Mouse (Mus musculus): ENCODE results near the gene Gsta2. TPM values are rescaled to one million over a fixed set of nuclear protein-coding genes. Genes with fewer than 3 reads are reported as not detected.
"Not testable (repeated sequence)": the region's sequence is repeated elsewhere in the genome, so short reads cannot be mapped to it uniquely, and the experiment has no call there.

Gene Gsta2
- polyA plus RNA-seq, 1 experiment from 2014 or later = not detected

GRCm38 (mm10) chr9:78348206-78349004, 7.2 kb downstream of the Gsta2 start:
- H3K9me3 ChIP-seq; H3K4me1 ChIP-seq (replicated peaks); H3K4me2 ChIP-seq; H3K27me3 ChIP-seq; H3K4me3 ChIP-seq (replicated peaks); H3K27ac ChIP-seq; H3K36me3 ChIP-seq; ATAC-seq (ENCODE audit: insufficient number of reproducible peaks, insufficient read depth, low FRiP score, low TSS enrichment, low read depth); H3K9ac ChIP-seq (replicated peaks): not testable (repeated sequence)
- 66% methylated on average over 6 of the region's 6 CpGs for WGBS

- no peak overlapping the region for H3K27ac ChIP-seq
- H3K36me3 ChIP-seq = no peaks in the 10 kb centered on the region
- no peak for ATAC-seq (ENCODE audit: insufficient number of reproducible peaks, insufficient read depth, low FRiP score, low TSS enrichment, low read depth)
- no peak overlapping the region for H3K9ac ChIP-seq (replicated peaks)
- no peaks in the 10 kb centered on the region for H3K4me1 ChIP-seq (replicated peaks)
- no peak overlapping the region for H3K4me2 ChIP-seq
- H3K4me3 ChIP-seq (replicated peaks) = no peak overlapping the region
- WGBS = 70% methylated on average over 3 of the region's 3 CpGs
- no peaks in the 10 kb centered on the region for H3K9me3 ChIP-seq
- H3K27me3 ChIP-seq = no peaks in the 10 kb centered on the region
These were observed 8.6 kb downstream of the Gsta2 start for GRCm38 (mm10) chr9:78347004-78347403.

GRCm38 (mm10) chr9:78345235-78345634, 10.4 kb downstream of the Gsta2 start:
- not testable (repeated sequence) for H3K4me2 ChIP-seq; H3K9me3 ChIP-seq; H3K4me3 ChIP-seq (replicated peaks); H3K27ac ChIP-seq; H3K27me3 ChIP-seq; H3K36me3 ChIP-seq; H3K9ac ChIP-seq (replicated peaks); H3K4me1 ChIP-seq (replicated peaks); ATAC-seq (ENCODE audit: insufficient number of reproducible peaks, insufficient read depth, low FRiP score, low TSS enrichment, low read depth)
- whole genome bisulfite sequencing = 36% methylated on average over 4 of the region's 4 CpGs

GRCm38 (mm10) chr9:78343055-78343454, 12.5 kb downstream of the Gsta2 start:
- not testable (repeated sequence) for H3K27ac ChIP-seq; ATAC-seq (ENCODE audit: insufficient number of reproducible peaks, insufficient read depth, low FRiP score, low TSS enrichment, low read depth)
- WGBS = 88% methylated on average over 9 of the region's 9 CpGs

GRCm38 (mm10) chr9:78342494-78342893, 13.1 kb downstream of the Gsta2 start:
- H3K9me3 ChIP-seq; H3K27me3 ChIP-seq; H3K4me1 ChIP-seq (replicated peaks); H3K27ac ChIP-seq; H3K9ac ChIP-seq (replicated peaks); ATAC-seq (ENCODE audit: insufficient number of reproducible peaks, insufficient read depth, low FRiP score, low TSS enrichment, low read depth); H3K4me3 ChIP-seq (replicated peaks); H3K4me2 ChIP-seq; H3K36me3 ChIP-seq: not testable (repeated sequence)
- 85% methylated on average over 4 of the region's 4 CpGs for WGBS

More at GRCm38 (mm10) chr9:78343055-78343454, 12.5 kb downstream of the Gsta2 start:
- not testable (repeated sequence) for H3K27me3 ChIP-seq; H3K36me3 ChIP-seq; H3K4me1 ChIP-seq (replicated peaks); H3K9ac ChIP-seq (replicated peaks); H3K4me3 ChIP-seq (replicated peaks); H3K9me3 ChIP-seq; H3K4me2 ChIP-seq

- H3K27me3 ChIP-seq; H3K4me1 ChIP-seq (replicated peaks); H3K9ac ChIP-seq (replicated peaks); H3K27ac ChIP-seq; H3K9me3 ChIP-seq; H3K4me2 ChIP-seq; H3K36me3 ChIP-seq; ATAC-seq (ENCODE audit: insufficient number of reproducible peaks, insufficient read depth, low FRiP score, low TSS enrichment, low read depth); H3K4me3 ChIP-seq (replicated peaks): not testable (repeated sequence)
- WGBS = 19% methylated on average over 8 of the region's 8 CpGs
These were observed 15.3 kb downstream of the Gsta2 start for GRCm38 (mm10) chr9:78340324-78340723.

GRCm38 (mm10) chr9:78337050-78337449, 18.5 kb downstream of the Gsta2 start:
- H3K36me3 ChIP-seq; ATAC-seq (ENCODE audit: insufficient number of reproducible peaks, insufficient read depth, low FRiP score, low TSS enrichment, low read depth); H3K4me2 ChIP-seq; H3K4me1 ChIP-seq (replicated peaks); H3K4me3 ChIP-seq (replicated peaks); H3K9ac ChIP-seq (replicated peaks); H3K27me3 ChIP-seq; H3K27ac ChIP-seq; H3K9me3 ChIP-seq: not testable (repeated sequence)

GRCm38 (mm10) chr9:78327289-78327688, 28.3 kb downstream of the Gsta2 start, which contains the start of gene Omt2b:
Gene Omt2b (plus strand): TSS chr9:78327589.
- H3K27ac ChIP-seq; ATAC-seq (ENCODE audit: insufficient number of reproducible peaks, insufficient read depth, low FRiP score, low TSS enrichment, low read depth); H3K9ac ChIP-seq (replicated peaks); H3K9me3 ChIP-seq; H3K4me1 ChIP-seq (replicated peaks); H3K4me3 ChIP-seq (replicated peaks); H3K36me3 ChIP-seq; H3K27me3 ChIP-seq; H3K4me2 ChIP-seq: not testable (repeated sequence)
- 77% methylated on average over 1 of the region's 1 CpGs for WGBS

GRCm38 (mm10) chr9:78319499-78319898, 36.1 kb downstream of the Gsta2 start:
- no peak overlapping the region for H3K4me3 ChIP-seq (replicated peaks)
- no peak overlapping the region for H3K9ac ChIP-seq (replicated peaks)
- no peak overlapping the region for H3K27ac ChIP-seq
- no peak for ATAC-seq (ENCODE audit: insufficient number of reproducible peaks, insufficient read depth, low FRiP score, low TSS enrichment, low read depth)
- WGBS = 37% methylated on average over 1 of the region's 1 CpGs
- H3K36me3 ChIP-seq = no peaks in the 10 kb centered on the region
- H3K9me3 ChIP-seq = no peaks in the 10 kb centered on the region
- H3K4me2 ChIP-seq = no peak overlapping the region
- no peaks in the 10 kb centered on the region for H3K27me3 ChIP-seq
- no peaks in the 10 kb centered on the region for H3K4me1 ChIP-seq (replicated peaks)

GRCm38 (mm10) chr9:78314696-78315095, 40.9 kb downstream of the Gsta2 start, which contains the start of gene Omt2a:
Gene Omt2a (minus strand): TSS chr9:78314796.
- Histone ChIP-seq H3K27ac (no peak within 1 kb of the TSS), H3K9me3 (no peaks in the 10 kb centered on the region)
- no peak for ATAC-seq (ENCODE audit: insufficient number of reproducible peaks, insufficient read depth, low FRiP score, low TSS enrichment, low read depth)

GRCm38 (mm10) chr9:78308122-78308521, 47.5 kb downstream of the Gsta2 start:
- not testable (repeated sequence) for H3K4me2 ChIP-seq; H3K4me3 ChIP-seq (replicated peaks); H3K4me1 ChIP-seq (replicated peaks); H3K9me3 ChIP-seq; H3K36me3 ChIP-seq; H3K27ac ChIP-seq; ATAC-seq (ENCODE audit: insufficient number of reproducible peaks, insufficient read depth, low FRiP score, low TSS enrichment, low read depth); H3K9ac ChIP-seq (replicated peaks); H3K27me3 ChIP-seq
- WGBS = 84% methylated on average over 3 of the region's 3 CpGs

More at GRCm38 (mm10) chr9:78314696-78315095, 40.9 kb downstream of the Gsta2 start, which contains the start of gene Omt2a:
- WGBS = 79% methylated on average over 2 of the region's 2 CpGs
- H3K4me2 ChIP-seq = no peak within 1 kb of the TSS
- H3K4me3 ChIP-seq (replicated peaks) = no peak within 1 kb of the TSS
- no peaks in the 10 kb centered on the region for H3K27me3 ChIP-seq
- H3K4me1 ChIP-seq (replicated peaks) = no peaks in the 10 kb centered on the region
- no peak within 1 kb of the TSS for H3K9ac ChIP-seq (replicated peaks)
- no peaks in the 10 kb centered on the region for H3K36me3 ChIP-seq

- 72% methylated on average over 1 of the region's 1 CpGs for WGBS
These were observed 56.4 kb downstream of the Gsta2 start for GRCm38 (mm10) chr9:78299143-78299542.

More at GRCm38 (mm10) chr9:78299143-78299542, 56.4 kb downstream of the Gsta2 start:
- not testable (repeated sequence) for H3K27me3 ChIP-seq; H3K4me1 ChIP-seq (replicated peaks); H3K4me2 ChIP-seq; H3K27ac ChIP-seq; H3K9ac ChIP-seq (replicated peaks); H3K4me3 ChIP-seq (replicated peaks); H3K9me3 ChIP-seq; H3K36me3 ChIP-seq; ATAC-seq (ENCODE audit: insufficient number of reproducible peaks, insufficient read depth, low FRiP score, low TSS enrichment, low read depth)

Data from limb, embryonic 12.5 days (tissue).